Mouse (Mus musculus): ENCODE results near the gene Arid3c. TPM values are rescaled to one million over a fixed set of nuclear protein-coding genes. Genes with fewer than 3 reads are reported as not detected.
"Not testable (repeated sequence)": the region's sequence is repeated elsewhere in the genome, so short reads cannot be mapped to it uniquely, and the experiment has no call there.

Gene Arid3c
- polyA plus RNA-seq, 1 experiment from 2014 or later, result 0.86 TPM

- peak; percentile 40 for ATAC-seq (ENCODE audit: low FRiP score, low read depth)
- peak overlapping the region; percentile 27; the same call in 1 of the 2 replicates for H3K4me3 ChIP-seq
- 3% methylated on average over 8 of the region's 27 CpGs for WGBS
- not testable (repeated sequence) for H3K27me3 ChIP-seq; H3K36me3 ChIP-seq; H3K9ac ChIP-seq; H3K27ac ChIP-seq (replicated peaks); H3K9me3 ChIP-seq
- peak overlapping the region; percentile 48 for H3K4me2 ChIP-seq
- H3K4me1 ChIP-seq (replicated peaks), result peaks cover 43% of the 10 kb centered on the region
Measured at GRCm38 (mm10) chr4:41683303-41683702, 47.6 kb downstream of the Arid3c start.

- Histone ChIP-seq H3K36me3 (no peaks in the 10 kb centered on the region), H3K4me3 (no peak overlapping the region), H3K9ac (0 out of 2 replicates have a peak overlapping the region, but pooled peaks have one; percentile 2), H3K9me3 (no peaks in the 10 kb centered on the region), H3K4me2 (peak overlapping the region; percentile 48), H3K27me3 (no peaks in the 10 kb centered on the region), H3K4me1 (replicated peaks) (peaks cover 46% of the 10 kb centered on the region), H3K27ac (replicated peaks) (no peak overlapping the region; the same call in 1 of the 2 replicates)
- WGBS, result 31% methylated on average over 6 of the region's 6 CpGs
- ATAC-seq (ENCODE audit: low FRiP score, low read depth), result no peak
Measured at GRCm38 (mm10) chr4:41682789-41683188, 48.2 kb downstream of the Arid3c start.

- Histone ChIP-seq H3K27ac (replicated peaks) (no peak overlapping the region; the same call in 1 of the 2 replicates), H3K36me3 (no peaks in the 10 kb centered on the region), H3K9me3 (no peaks in the 10 kb centered on the region), H3K4me1 (replicated peaks) (peaks cover 55% of the 10 kb centered on the region), H3K9ac (no peak overlapping the region), H3K27me3 (no peaks in the 10 kb centered on the region), H3K4me2 (no peak overlapping the region), H3K4me3 (no peak overlapping the region)
- no peak for ATAC-seq (ENCODE audit: low FRiP score, low read depth)
- WGBS, result 63% methylated on average over 10 of the region's 10 CpGs
Measured at GRCm38 (mm10) chr4:41681947-41682346, 49.0 kb downstream of the Arid3c start.

- Histone ChIP-seq H3K36me3 (no peaks in the 10 kb centered on the region), H3K9me3 (no peaks in the 10 kb centered on the region), H3K27ac (replicated peaks) (no peak overlapping the region), H3K9ac (no peak overlapping the region), H3K4me2 (no peak overlapping the region), H3K4me3 (no peak overlapping the region), H3K4me1 (replicated peaks) (peaks cover 63% of the 10 kb centered on the region), H3K27me3 (no peaks in the 10 kb centered on the region)
- 42% methylated on average over 4 of the region's 4 CpGs for WGBS
- ATAC-seq (ENCODE audit: low FRiP score, low read depth), result no peak
Measured at GRCm38 (mm10) chr4:41681176-41681575, 49.8 kb downstream of the Arid3c start.

- Histone ChIP-seq H3K4me2 (no peak overlapping the region), H3K9me3 (no peaks in the 10 kb centered on the region), H3K27me3 (no peaks in the 10 kb centered on the region), H3K27ac (replicated peaks) (peak overlapping the region; percentile 25; the same call in 1 of the 2 replicates), H3K4me1 (replicated peaks) (peaks cover 74% of the 10 kb centered on the region), H3K36me3 (no peaks in the 10 kb centered on the region), H3K4me3 (no peak overlapping the region), H3K9ac (no peak overlapping the region)
- WGBS, result 67% methylated on average over 1 of the region's 2 CpGs
- peak; percentile 23; the same call in 1 of the 2 replicates for ATAC-seq (ENCODE audit: low FRiP score, low read depth)
Measured at GRCm38 (mm10) chr4:41679291-41679690, 51.7 kb downstream of the Arid3c start.

GRCm38 (mm10) chr4:41678863-41679262 is 52.1 kb downstream of the Arid3c start:
- no peak for ATAC-seq (ENCODE audit: low FRiP score, low read depth)

GRCm38 (mm10) chr4:41677006-41677629 is 53.8 kb downstream of the Arid3c start:
- H3K27me3 ChIP-seq, result no peaks in the 10 kb centered on the region
- no peaks in the 10 kb centered on the region for H3K36me3 ChIP-seq
- H3K4me3 ChIP-seq, result no peak overlapping the region
- ATAC-seq (ENCODE audit: low FRiP score, low read depth), result peak; percentile 64
- H3K9me3 ChIP-seq, result no peaks in the 10 kb centered on the region
- WGBS, result 36% methylated on average over 13 of the region's 13 CpGs
- no peak overlapping the region for H3K9ac ChIP-seq
- H3K4me1 ChIP-seq (replicated peaks), result peaks cover 80% of the 10 kb centered on the region
- peak overlapping the region; percentile 29 for H3K27ac ChIP-seq (replicated peaks)
- 0 out of 2 replicates have a peak overlapping the region, but pooled peaks have one; percentile 7 for H3K4me2 ChIP-seq

More at GRCm38 (mm10) chr4:41678863-41679262, 52.1 kb downstream of the Arid3c start:
- Histone ChIP-seq H3K4me1 (replicated peaks) (peaks cover 72% of the 10 kb centered on the region), H3K27ac (replicated peaks) (peak overlapping the region; percentile 25; the same call in 1 of the 2 replicates), H3K36me3 (no peaks in the 10 kb centered on the region), H3K27me3 (no peaks in the 10 kb centered on the region), H3K4me3 (no peak overlapping the region), H3K4me2 (no peak overlapping the region), H3K9ac (no peak overlapping the region), H3K9me3 (no peaks in the 10 kb centered on the region)
- WGBS, result 75% methylated on average over 6 of the region's 6 CpGs

- no peak for ATAC-seq (ENCODE audit: low FRiP score, low read depth)
- 55% methylated on average over 17 of the region's 17 CpGs for WGBS
- no peaks in the 10 kb centered on the region for H3K36me3 ChIP-seq
- H3K4me3 ChIP-seq, result no peak overlapping the region
- H3K4me1 ChIP-seq (replicated peaks), result peaks cover 83% of the 10 kb centered on the region
- H3K9me3 ChIP-seq, result no peaks in the 10 kb centered on the region
- no peak overlapping the region; the same call in 1 of the 2 replicates for H3K9ac ChIP-seq
- peak overlapping the region; percentile 60 for H3K27ac ChIP-seq (replicated peaks)
- no peaks in the 10 kb centered on the region for H3K27me3 ChIP-seq
- peak overlapping the region; percentile 7; the same call in 1 of the 2 replicates for H3K4me2 ChIP-seq
Measured at GRCm38 (mm10) chr4:41676248-41677005, 54.5 kb downstream of the Arid3c start.

Other genes starting within 250 kb of the Arid3c start
- gene AI464131, start 228.1 kb downstream of the Arid3c start, polyA plus RNA-seq (2015; fragmentation: Nextera tagmentation; extraction: Ambion mirVana), result 11.2 and 14.0 TPM in 2 replicates
- gene 1110017D15Rik, start 213.8 kb downstream of the Arid3c start, polyA plus RNA-seq (2015; fragmentation: Nextera tagmentation; extraction: Ambion mirVana), result 17.0 and 19.3 TPM in 2 replicates
- gene Fam219a, start 161.6 kb downstream of the Arid3c start, polyA plus RNA-seq (2015; fragmentation: Nextera tagmentation; extraction: Ambion mirVana), result 17.6 and 19.0 TPM in 2 replicates
- 2.0 and 2.6 TPM in 2 replicates for gene Dnaic1, start 161.4 kb downstream of the Arid3c start, polyA plus RNA-seq (2015; fragmentation: Nextera tagmentation; extraction: Ambion mirVana)
- 106 and 122 TPM in 2 replicates for gene Enho, start 90.8 kb downstream of the Arid3c start, polyA plus RNA-seq (2015; fragmentation: Nextera tagmentation; extraction: Ambion mirVana)
- gene Cntfr, start 34.1 kb downstream of the Arid3c start, polyA plus RNA-seq (2015; fragmentation: Nextera tagmentation; extraction: Ambion mirVana), result 29.1 and 33.0 TPM in 2 replicates
- 39.4 and 41.6 TPM in 2 replicates for gene Il11ra1, start 31.2 kb downstream of the Arid3c start, polyA plus RNA-seq (2015; fragmentation: Nextera tagmentation; extraction: Ambion mirVana)
- gene Rpp25l, start 17.6 kb downstream of the Arid3c start, polyA plus RNA-seq (2015; fragmentation: Nextera tagmentation; extraction: Ambion mirVana), result 58.7 and 58.8 TPM in 2 replicates
- gene Dctn3, start 8.0 kb downstream of the Arid3c start, polyA plus RNA-seq (2015; fragmentation: Nextera tagmentation; extraction: Ambion mirVana), result 298 and 299 TPM in 2 replicates
- 48.0 and 53.9 TPM in 2 replicates for gene Galt, start 24.1 kb upstream of the Arid3c start, polyA plus RNA-seq (2015; fragmentation: Nextera tagmentation; extraction: Ambion mirVana)
- gene Sigmar1, start 25.0 kb upstream of the Arid3c start, polyA plus RNA-seq (2015; fragmentation: Nextera tagmentation; extraction: Ambion mirVana), result 78.5 and 79.3 TPM in 2 replicates
- gene Ccl27a, start 43.1 kb upstream of the Arid3c start, polyA plus RNA-seq (2015; fragmentation: Nextera tagmentation; extraction: Ambion mirVana), result 258 and 281 TPM in 2 replicates
- gene Gm21541, start 172.5 kb upstream of the Arid3c start, polyA plus RNA-seq (2015; fragmentation: Nextera tagmentation; extraction: Ambion mirVana), result not detected in 2 replicates
- gene Gm20878, start 210.4 kb upstream of the Arid3c start, polyA plus RNA-seq (2015; fragmentation: Nextera tagmentation; extraction: Ambion mirVana), result 11.2 and 11.5 TPM in 2 replicates
- gene Fam205a4, start 234.9 kb upstream of the Arid3c start, polyA plus RNA-seq (2015; fragmentation: Nextera tagmentation; extraction: Ambion mirVana), result 1.9 and 2.1 TPM in 2 replicates